Mouse (Mus musculus) urinary bladder, postnatal 36 days (tissue): ENCODE results near the gene Slc26a1.

ENCODE experiments used
- DNase-seq, 2 experiments: peaks; one replicate each; pipeline ENCODE4 v3.0.0; 2022; ENCODE audit warnings: low spot score in 2 of 2, mixed read lengths in 1 of 2

Gene Slc26a1

DNA sequence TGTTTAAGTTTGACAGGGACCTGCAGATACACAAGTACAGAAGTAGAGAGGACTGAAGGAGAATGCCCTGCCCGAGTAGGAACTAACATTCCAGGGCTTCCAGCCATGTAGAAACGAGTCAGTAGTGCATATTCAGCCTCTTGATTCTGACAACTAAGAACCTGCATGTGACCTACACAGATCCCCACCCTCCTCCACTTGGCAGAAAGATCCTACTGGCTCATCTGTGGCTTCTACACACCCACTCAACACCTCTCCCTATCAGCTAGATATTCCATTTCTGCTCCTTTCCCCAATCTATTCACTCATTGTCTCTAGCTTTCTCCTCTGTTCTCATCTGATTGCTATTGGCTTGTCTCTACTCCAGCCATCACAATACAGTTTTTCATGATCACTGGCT is 53.5 kb downstream of the Slc26a1 start:
- no peak for DNase-seq
